In the genomic region with DNA sequence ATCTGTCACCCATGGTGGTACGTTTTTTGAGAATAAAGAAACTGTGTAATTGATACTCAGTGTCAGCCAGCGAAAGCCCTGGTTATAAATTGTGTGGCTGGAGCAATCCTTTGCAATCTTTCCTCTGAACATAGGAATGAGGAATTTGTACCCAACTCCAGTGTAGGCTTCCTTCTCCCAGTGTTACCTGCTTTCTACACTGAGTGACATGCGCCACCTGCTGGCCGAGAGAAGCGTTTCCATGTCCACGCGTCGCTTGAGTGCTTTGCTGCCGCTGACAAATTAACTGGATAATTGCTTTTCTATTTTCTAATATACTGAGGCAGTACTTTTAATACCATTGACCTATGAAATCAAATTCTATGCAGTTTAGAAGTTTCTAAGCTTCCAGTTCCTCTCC, we compare ENCODE assay signal across 7 mouse cellular contexts.
A peak's percentile ranks its signal among the peaks of the same experiment; 100 is the strongest.
DNase-seq lines count a peak whose midpoint lies in the region; ATAC-seq and TF ChIP-seq lines count a peak whose summit lies in the region.

No protein-coding gene starts in this region.

- no peak overlapping the region for H3K9ac ChIP-seq in forebrain, embryonic 16.5 days (replicated peaks; ENCODE audit: low read depth, low read length)
- no peak overlapping the region for H3K9ac ChIP-seq in intestine, embryonic 15.5 days
- no peak overlapping the region for H3K9ac ChIP-seq in midbrain, embryonic 13.5 days (replicated peaks)

- peak; percentile 89; the same call in 1 of the 2 replicates for TF ChIP-seq CTCF in small intestine, adult 2 months (IDR thresholded peaks at IDR 0.05; ENCODE audit: extremely low read depth, insufficient read length, insufficient replicate concordance, low read depth, low read length)

- H3K36me3 ChIP-seq in forebrain, embryonic 16.5 days (ENCODE audit: control insufficient read depth, insufficient read depth), result no peaks in the 10 kb centered on the region
- H3K36me3 ChIP-seq in intestine, embryonic 15.5 days, result no peaks in the 10 kb centered on the region
- no peaks in the 10 kb centered on the region for H3K36me3 ChIP-seq in midbrain, embryonic 13.5 days
- H3K36me3 ChIP-seq in small intestine, adult 2 months (ENCODE audit: control insufficient read depth, insufficient read depth, low read length), result no peaks in the 10 kb centered on the region

- H3K4me3 ChIP-seq in forebrain, embryonic 16.5 days (replicated peaks; ENCODE audit: low read length), result no peak overlapping the region
- no peak overlapping the region for H3K4me3 ChIP-seq in intestine, embryonic 15.5 days (replicated peaks)
- no peak overlapping the region for H3K4me3 ChIP-seq in midbrain, embryonic 13.5 days (replicated peaks)
- H3K4me3 ChIP-seq in small intestine, adult 2 months (ENCODE audit: low read depth, low read length), result no peak overlapping the region

- H3K27me3 ChIP-seq in forebrain, embryonic 16.5 days (replicated peaks; ENCODE audit: control insufficient read depth, insufficient read depth, low read length), result no peaks in the 10 kb centered on the region
- H3K27me3 ChIP-seq in intestine, embryonic 15.5 days (replicated peaks), result no peaks in the 10 kb centered on the region
- H3K27me3 ChIP-seq in midbrain, embryonic 13.5 days, result peaks cover 5% of the 10 kb centered on the region
- no peaks in the 10 kb centered on the region for H3K27me3 ChIP-seq in small intestine, adult 2 months (ENCODE audit: control insufficient read depth, insufficient read depth, low read length)

- no peak overlapping the region for H3K27ac ChIP-seq in forebrain, embryonic 16.5 days (ENCODE audit: low read length)
- H3K27ac ChIP-seq in intestine, embryonic 15.5 days, result no peak overlapping the region
- H3K27ac ChIP-seq in midbrain, embryonic 13.5 days, result no peak overlapping the region
- no peak overlapping the region for H3K27ac ChIP-seq in small intestine, adult 2 months (ENCODE audit: insufficient read depth, low read depth, low read length)

- H3K4me1 ChIP-seq in forebrain, embryonic 16.5 days (replicated peaks; ENCODE audit: control insufficient read depth, insufficient read depth, low read length), result no peaks in the 10 kb centered on the region
- H3K4me1 ChIP-seq in intestine, embryonic 15.5 days (replicated peaks), result no peaks in the 10 kb centered on the region
- no peaks in the 10 kb centered on the region for H3K4me1 ChIP-seq in midbrain, embryonic 13.5 days (replicated peaks)
- H3K4me1 ChIP-seq in small intestine, adult 2 months (ENCODE audit: control insufficient read depth, insufficient read depth, insufficient read length, low read length), result no peaks in the 10 kb centered on the region

- no peak overlapping the region for H3K4me2 ChIP-seq in forebrain, embryonic 16.5 days (ENCODE audit: low read length)
- H3K4me2 ChIP-seq in intestine, embryonic 15.5 days (replicated peaks), result no peak overlapping the region
- no peak overlapping the region for H3K4me2 ChIP-seq in midbrain, embryonic 13.5 days (replicated peaks)

- TF ChIP-seq POLR2A in small intestine, adult 2 months (IDR thresholded peaks at IDR 0.05; ENCODE audit: low read depth, low read length), result no peak

- ATAC-seq in cerebellum, adult (ENCODE audit: insufficient number of reproducible peaks, low FRiP score, low TSS enrichment), result peak; percentile 84
- peak; percentile 97 for ATAC-seq in forebrain, embryonic 16.5 days
- peak; percentile 77 for ATAC-seq in intestine, embryonic 15.5 days
- ATAC-seq in midbrain, embryonic 13.5 days, result peak; percentile 79; the same call in 1 of the 2 replicates

- no peaks in the 10 kb centered on the region for H3K9me3 ChIP-seq in forebrain, embryonic 16.5 days (ENCODE audit: control insufficient read depth, low read length)
- no peaks in the 10 kb centered on the region for H3K9me3 ChIP-seq in intestine, embryonic 15.5 days
- no peaks in the 10 kb centered on the region for H3K9me3 ChIP-seq in midbrain, embryonic 13.5 days

- intact Hi-C loops in left cerebral cortex, postnatal 14 days (cut with DNase I), result no loop called here

- peak; percentile 74 for DNase-seq in R1 (ENCODE audit: low read depth, low spot score)
- DNase-seq in left cerebral cortex, postnatal 14 days (ENCODE audit: low spot score in 2 of 2), result peak; percentile 75 to 85

- WGBS in forebrain, embryonic 16.5 days, result 13% methylated on average over 9 of the region's 9 CpGs
- 17% methylated on average over 9 of the region's 9 CpGs for WGBS in intestine, embryonic 15.5 days
- 17% methylated on average over 9 of the region's 9 CpGs for WGBS in midbrain, embryonic 13.5 days
- 12% methylated on average over 9 of the region's 9 CpGs for WGBS in small intestine, adult 2 months
